Mouse (Mus musculus) urinary bladder, adult 18-20 months (tissue): ENCODE measurements around the gene Gm8165.
"Not testable (repeated sequence)": the region's sequence is repeated elsewhere in the genome, so short reads cannot be mapped to it uniquely, and the experiment has no call there.

Experiments
- DNase-seq, 2 experiments: peaks; one replicate each; pipeline ENCODE4 v3.0.0; 2022; ENCODE audit warnings: low spot score in 2 of 2, mixed read lengths in 2 of 2

The Gm8165 gene

DNA sequence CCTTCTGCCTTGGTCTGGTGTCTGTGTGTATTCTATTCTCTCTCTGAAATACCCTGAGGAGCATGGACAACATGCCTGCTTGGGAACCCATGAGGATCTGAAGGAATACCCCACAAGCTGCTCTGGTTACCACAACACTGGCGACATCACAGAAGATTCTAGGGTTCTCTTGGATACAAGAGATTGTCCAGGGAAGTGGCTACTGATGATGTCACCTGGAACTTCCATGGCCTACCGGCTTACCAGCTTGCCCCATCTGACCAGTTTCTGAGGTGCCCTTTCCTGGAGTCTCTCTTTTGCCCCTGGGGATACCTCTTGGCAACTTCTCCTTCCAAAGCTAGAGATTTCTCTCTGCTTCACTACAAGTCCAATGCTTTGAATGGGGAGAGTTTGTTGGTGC is at the start of gene Gm8165:
Gene Gm8165 (minus strand): TSS at position 101 of the 400 bp plus-strand sequence.
- not testable (repeated sequence) for DNase-seq

DNA sequence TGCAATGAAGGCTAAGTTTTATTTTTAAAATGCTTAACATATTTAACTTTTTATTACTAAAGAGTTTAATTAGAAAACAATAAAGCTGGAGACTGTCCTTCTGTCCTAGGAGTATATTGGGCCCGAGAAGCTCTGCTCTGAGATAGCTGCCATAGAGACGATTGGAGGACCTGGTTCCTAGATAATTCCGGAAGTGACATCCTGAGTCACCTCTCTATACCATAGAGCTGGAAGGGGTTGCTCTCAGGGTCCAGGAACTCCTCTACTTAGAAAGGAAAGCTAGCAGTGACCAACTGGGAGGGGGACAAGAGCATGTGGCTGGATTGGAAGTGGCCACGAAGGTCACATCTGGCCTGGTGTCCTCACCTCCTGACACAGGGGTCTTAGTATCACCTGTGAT is 20.6 kb upstream of the Gm8165 start, which contains the start of gene Gm7324:
Gene Gm7324 (plus strand): TSS at position 208 of the 400 bp plus-strand sequence.
- DNase-seq, result not testable (repeated sequence)
